Mouse (Mus musculus): ENCODE results near the gene Tardbp.

- no peak for TF ChIP-seq EP300 (IDR thresholded peaks at IDR 0.05; ENCODE audit: insufficient read depth, low read depth, low read length)
- peak; percentile 62 for TF ChIP-seq CTCF (IDR thresholded peaks at IDR 0.05)
- no peak for TF ChIP-seq POLR2A (IDR thresholded peaks at IDR 0.05; ENCODE audit: insufficient read depth, low read depth, low read length)
These were observed 22.5 kb upstream of the Tardbp start for GRCm38 (mm10) chr4:148649309-148649708.
